Mouse (Mus musculus) E14TG2a.4 (cell line): ENCODE data around the gene Agap3.
A peak's percentile ranks its signal among the peaks of the same experiment; 100 is the strongest.

Source experiments
- H3K27me3 ChIP-seq: 2 replicates; pipeline ENCODE4 v1.6.1; 2014; ENCODE audit warnings: low read length, control low read depth; ENCODE audit not compliant: insufficient read depth
- H3K36me3 ChIP-seq: 2 replicates; pipeline ENCODE4 v1.6.1; 2014; ENCODE audit warnings: low read length, control low read depth; ENCODE audit not compliant: insufficient read depth
- H3K4me1 ChIP-seq: replicated peaks from 2 replicates; pipeline ENCODE4 v1.6.1; 2014; ENCODE audit warnings: low read depth, low read length, control low read depth
- H3K4me3 ChIP-seq: replicated peaks from 2 replicates; pipeline ENCODE4 v1.5.1; 2014; ENCODE audit warnings: mild to moderate bottlenecking, low read length
- H3K9me3 ChIP-seq: 2 replicates; pipeline ENCODE4 v1.6.1; 2014; ENCODE audit warnings: low read length, control low read depth
- CTCF ChIP-seq: conservative IDR thresholded peaks from 2 replicates; pipeline ENCODE4 v1.5.1; 2014; ENCODE audit warnings: low read length
- NANOG ChIP-seq: IDR thresholded peaks from 2 replicates; pipeline ENCODE4 v1.6.1; 2014; ENCODE audit warnings: borderline replicate concordance, low read length, mixed read lengths
- POU5F1 ChIP-seq: IDR thresholded peaks from 2 replicates; pipeline ENCODE4 v1.6.1; 2014; ENCODE audit warnings: low read length, borderline replicate concordance

The Agap3 gene

DNA sequence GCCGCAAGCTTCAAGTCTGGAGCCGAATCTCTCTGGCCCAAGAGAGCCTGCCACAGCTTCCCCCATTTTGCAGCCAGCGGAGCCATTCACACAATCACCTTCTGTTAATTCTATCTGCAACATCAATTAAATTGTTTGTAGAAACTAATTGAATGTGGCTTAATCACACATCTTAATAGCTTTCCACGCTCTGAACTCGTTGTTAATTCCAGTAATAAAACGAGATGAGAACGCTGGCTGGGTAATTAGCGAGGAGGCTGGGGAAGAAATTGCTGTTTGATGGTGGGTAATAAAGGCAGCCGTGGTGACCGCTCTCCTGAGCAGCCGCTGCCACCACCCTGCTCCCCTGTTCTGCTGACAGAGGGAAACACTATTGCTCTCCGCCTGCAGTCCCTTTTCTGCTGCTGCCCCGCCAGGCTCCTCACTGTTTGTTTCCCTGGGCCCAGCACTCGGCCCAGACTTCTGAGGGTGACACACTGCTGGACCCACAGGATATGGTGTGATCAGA, 38.5 kb downstream of the Agap3 start:
- peaks cover 3% of the 10 kb centered on the region; the same call in 1 of the 2 replicates for H3K27me3 ChIP-seq
- peaks cover 36% of the 10 kb centered on the region for H3K4me1 ChIP-seq
- no peak overlapping the region for H3K4me3 ChIP-seq
- TF ChIP-seq POU5F1, result no peak
- TF ChIP-seq CTCF, result no peak
- TF ChIP-seq NANOG, result no peak
- H3K9me3 ChIP-seq, result no peaks in the 10 kb centered on the region
- H3K36me3 ChIP-seq, result peaks cover 89% of the 10 kb centered on the region

DNA sequence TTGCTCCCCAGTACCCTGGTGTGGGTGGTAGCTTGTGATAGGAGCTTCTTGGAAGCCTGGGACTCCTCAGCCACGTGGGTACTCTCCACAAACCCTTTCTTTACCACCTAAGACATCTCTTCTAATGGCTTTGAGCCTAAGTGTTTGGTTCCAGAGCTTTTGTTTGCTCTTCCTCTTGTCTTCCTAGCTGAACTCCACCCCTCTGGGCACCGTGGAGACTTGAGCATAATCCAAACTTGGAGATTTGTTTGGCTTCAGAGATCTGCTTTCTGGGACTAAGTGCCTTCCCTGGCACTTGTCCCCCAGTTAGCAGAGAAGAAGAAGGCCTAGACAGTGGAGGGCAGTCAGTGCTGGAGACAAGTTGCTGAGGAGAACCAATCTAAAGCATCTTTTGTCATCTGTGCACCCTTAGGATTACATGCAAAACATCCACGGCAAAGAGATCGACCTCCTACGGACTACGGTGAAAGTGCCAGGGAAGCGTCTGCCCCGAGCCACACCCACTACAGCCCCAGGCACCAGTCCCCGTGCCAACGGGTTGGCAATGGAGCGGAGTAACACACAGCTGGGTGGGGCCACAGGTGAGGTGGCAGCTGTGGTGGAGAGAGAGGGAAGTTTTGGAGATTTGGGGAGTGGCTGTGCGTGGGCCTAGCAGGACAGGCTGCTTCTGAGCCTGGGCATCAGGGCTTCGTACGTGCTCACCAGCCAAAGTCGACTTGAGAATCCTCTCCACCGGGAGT, 40.7 kb downstream of the Agap3 start:
- no peaks in the 10 kb centered on the region for H3K9me3 ChIP-seq
- peaks cover 45% of the 10 kb centered on the region for H3K4me1 ChIP-seq
- TF ChIP-seq NANOG (no peak), POU5F1 (no peak), CTCF (no peak)
- H3K27me3 ChIP-seq, result no peaks in the 10 kb centered on the region
- H3K36me3 ChIP-seq, result peaks cover 87% of the 10 kb centered on the region
- H3K4me3 ChIP-seq, result no peak overlapping the region

DNA sequence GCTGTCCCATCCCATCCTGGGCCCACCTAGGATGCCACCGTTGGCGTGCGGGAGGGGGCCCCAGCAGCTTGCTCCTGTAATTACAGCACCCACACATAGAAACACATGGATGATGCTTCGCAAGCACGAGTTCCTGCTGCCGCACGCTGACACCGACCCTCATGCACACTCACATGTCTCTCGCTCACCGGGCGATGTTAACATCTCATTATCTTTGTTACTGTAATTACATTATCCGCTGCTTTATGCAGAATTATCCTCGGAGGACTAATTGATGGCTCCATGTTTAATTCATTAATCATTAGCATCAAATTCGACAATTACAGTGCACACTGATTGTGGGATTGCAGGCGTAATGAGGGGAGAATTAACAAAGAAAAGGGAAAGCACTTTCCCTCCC, 43.0 kb downstream of the Agap3 start:
- peaks cover 59% of the 10 kb centered on the region for H3K4me1 ChIP-seq
- H3K9me3 ChIP-seq, result no peaks in the 10 kb centered on the region
- H3K36me3 ChIP-seq, result peaks cover 86% of the 10 kb centered on the region
- H3K27me3 ChIP-seq, result no peaks in the 10 kb centered on the region
- TF ChIP-seq POU5F1, result no peak
- no peak for TF ChIP-seq NANOG
- TF ChIP-seq CTCF, result no peak
- 0 out of 2 replicates have a peak overlapping the region, but pooled peaks have one; percentile 20 for H3K4me3 ChIP-seq

GRCm38 (mm10) chr5:24496756-24497155, 44.8 kb downstream of the Agap3 start:
- Histone ChIP-seq H3K27me3 (no peaks in the 10 kb centered on the region), H3K4me1 (peaks cover 55% of the 10 kb centered on the region), H3K4me3 (no peak overlapping the region), H3K36me3 (peaks cover 86% of the 10 kb centered on the region), H3K9me3 (no peaks in the 10 kb centered on the region)
- no peak for TF ChIP-seq NANOG
- TF ChIP-seq CTCF, result no peak
- TF ChIP-seq POU5F1, result no peak

- no peak for TF ChIP-seq NANOG
- TF ChIP-seq CTCF, result no peak
- TF ChIP-seq POU5F1, result no peak
- no peaks in the 10 kb centered on the region for H3K9me3 ChIP-seq
- H3K4me3 ChIP-seq, result no peak overlapping the region
- H3K27me3 ChIP-seq, result no peaks in the 10 kb centered on the region
- H3K4me1 ChIP-seq, result peaks cover 55% of the 10 kb centered on the region
- peaks cover 86% of the 10 kb centered on the region for H3K36me3 ChIP-seq
Measured at GRCm38 (mm10) chr5:24497526-24497925, 45.5 kb downstream of the Agap3 start.

- Histone ChIP-seq H3K4me3 (no peak overlapping the region), H3K4me1 (peaks cover 56% of the 10 kb centered on the region), H3K9me3 (no peaks in the 10 kb centered on the region), H3K27me3 (peaks cover 3% of the 10 kb centered on the region), H3K36me3 (peaks cover 71% of the 10 kb centered on the region)
- TF ChIP-seq POU5F1, result no peak
- TF ChIP-seq CTCF, result no peak
- no peak for TF ChIP-seq NANOG
Measured at GRCm38 (mm10) chr5:24499113-24499512, 47.1 kb downstream of the Agap3 start.

- Histone ChIP-seq H3K27me3 (peaks cover 19% of the 10 kb centered on the region), H3K4me1 (peaks cover 57% of the 10 kb centered on the region), H3K4me3 (no peak overlapping the region), H3K9me3 (no peaks in the 10 kb centered on the region), H3K36me3 (peaks cover 55% of the 10 kb centered on the region)
- TF ChIP-seq NANOG, result no peak
- TF ChIP-seq POU5F1, result no peak
- no peak for TF ChIP-seq CTCF
Measured at GRCm38 (mm10) chr5:24500851-24501250, 48.9 kb downstream of the Agap3 start.

GRCm38 (mm10) chr5:24502786-24503185, 50.8 kb downstream of the Agap3 start:
- Histone ChIP-seq H3K27me3 (peaks cover 22% of the 10 kb centered on the region), H3K36me3 (peaks cover 45% of the 10 kb centered on the region), H3K9me3 (no peaks in the 10 kb centered on the region), H3K4me1 (peaks cover 40% of the 10 kb centered on the region), H3K4me3 (no peak overlapping the region)
- TF ChIP-seq POU5F1 (no peak), CTCF (no peak), NANOG (no peak)

GRCm38 (mm10) chr5:24505513-24505912, 53.5 kb downstream of the Agap3 start:
- Histone ChIP-seq H3K36me3 (peaks cover 20% of the 10 kb centered on the region), H3K4me3 (no peak overlapping the region), H3K9me3 (no peaks in the 10 kb centered on the region), H3K4me1 (peaks cover 20% of the 10 kb centered on the region), H3K27me3 (peaks cover 22% of the 10 kb centered on the region)
- no peak for TF ChIP-seq POU5F1
- no peak for TF ChIP-seq CTCF
- no peak for TF ChIP-seq NANOG
